Mouse (Mus musculus) brain, adult 2 months (tissue): ENCODE results near the gene Pcsk5.

Source experiments
- DNase-seq: peaks from one replicate; pipeline ENCODE4 v3.0.0; 2011; ENCODE audit warnings: low read depth, low spot score

Gene Pcsk5

DNA sequence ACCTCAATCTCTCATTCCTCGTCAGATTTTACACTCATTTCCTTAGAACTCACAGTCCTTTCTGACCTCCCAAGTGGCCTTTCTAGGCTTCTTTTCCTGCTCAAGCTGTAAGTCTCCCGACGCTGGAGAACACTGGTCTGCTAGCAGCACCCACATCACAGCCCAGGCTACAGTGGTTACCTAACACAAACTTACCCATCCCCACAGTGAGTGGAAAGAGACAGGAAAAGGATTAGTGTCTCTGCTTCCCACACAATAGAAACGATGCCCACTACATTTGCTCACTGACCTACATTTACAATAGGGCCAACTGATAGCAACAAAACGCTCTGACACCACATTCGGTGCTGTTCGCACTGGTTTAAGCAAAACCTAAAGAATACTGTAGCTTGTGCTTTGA lies 24.8 kb downstream of the Pcsk5 start:
- DNase-seq = peak; percentile 29

GRCm38 (mm10) chr19:17806626-17807025 lies 30.8 kb downstream of the Pcsk5 start:
- DNase-seq = no peak

DNA sequence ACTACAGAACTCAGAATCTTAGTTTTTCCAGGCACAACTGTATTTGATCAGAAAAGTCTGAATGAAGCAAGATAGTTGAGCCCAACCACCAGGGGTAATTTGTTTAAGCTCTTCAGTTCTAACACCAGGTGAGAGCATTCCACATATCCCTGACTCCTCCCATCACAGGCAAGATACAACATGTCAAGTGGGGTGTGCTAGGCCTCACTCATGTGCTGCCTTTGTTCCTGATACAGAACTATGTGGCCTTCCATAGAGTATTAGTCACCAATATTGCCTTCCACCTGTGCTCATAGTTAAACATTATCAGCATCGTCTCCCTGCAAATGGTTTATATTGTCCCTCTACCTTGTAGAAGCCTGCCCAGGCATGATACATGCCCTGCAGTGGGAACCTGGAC lies 36.6 kb downstream of the Pcsk5 start:
- DNase-seq = no peak

- DNase-seq = peak; percentile 67
Observed at GRCm38 (mm10) chr19:17799419-17800185, 37.8 kb downstream of the Pcsk5 start.

- DNase-seq = no peak
Observed at GRCm38 (mm10) chr19:17793457-17793856, 44.0 kb downstream of the Pcsk5 start.

DNA sequence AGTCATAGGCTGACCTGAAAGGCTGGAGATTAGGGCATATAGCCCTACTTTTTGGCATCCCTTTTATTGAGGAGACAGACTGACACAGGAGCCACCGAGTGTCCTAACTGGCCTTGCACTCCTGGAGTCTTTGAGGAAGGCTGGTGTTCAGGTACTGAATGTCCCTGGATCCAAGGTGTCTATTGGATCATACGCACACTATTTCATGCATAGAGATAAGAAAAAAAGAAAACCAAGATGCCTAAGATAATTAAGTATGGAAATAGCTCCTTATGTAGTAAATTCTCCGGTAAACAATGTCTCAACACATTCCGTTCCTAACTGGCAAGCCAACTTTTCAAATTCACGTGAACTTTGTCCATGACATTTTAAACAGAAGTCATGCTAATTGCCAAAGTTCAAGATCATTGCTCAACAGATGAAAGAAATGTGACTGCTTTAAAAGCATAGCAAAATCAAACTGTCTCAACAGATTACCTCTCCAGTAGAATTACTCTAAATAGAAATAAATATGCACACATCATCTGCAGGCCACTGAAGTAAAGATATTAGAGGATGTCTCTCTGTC lies 45.9 kb downstream of the Pcsk5 start:
- no peak for DNase-seq

DNA sequence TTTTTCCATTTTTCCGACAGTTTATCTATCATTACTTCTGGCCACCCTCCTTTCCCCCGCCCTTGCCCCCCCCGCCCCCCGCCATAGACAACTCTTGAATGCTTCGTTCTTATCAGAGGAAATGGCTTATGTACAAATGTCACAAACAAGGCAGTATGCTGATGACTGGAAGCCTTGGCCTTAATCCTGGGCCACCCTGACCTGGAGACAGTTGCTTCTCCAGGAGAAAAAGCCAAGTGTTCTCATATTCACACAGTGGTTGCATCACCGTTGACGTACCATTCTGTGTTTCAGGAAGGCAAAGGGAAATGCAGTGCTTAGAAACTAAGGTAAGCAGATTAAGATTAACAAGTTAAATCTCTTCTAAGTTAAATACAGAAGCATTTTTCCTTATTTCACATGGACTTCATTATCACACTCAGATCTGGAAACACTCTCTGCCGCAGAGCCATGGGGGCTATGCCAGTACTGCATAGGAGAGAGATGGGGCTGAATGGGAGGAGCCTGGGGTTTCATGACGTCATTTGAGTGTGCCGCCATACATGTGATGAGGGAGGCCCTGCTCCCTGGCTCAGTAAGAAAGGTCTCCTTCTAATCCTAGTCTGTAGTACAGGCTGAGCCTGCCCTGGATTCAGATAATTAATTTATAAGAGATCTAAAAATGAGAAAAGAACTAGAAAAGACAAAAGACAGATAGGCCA lies 48.7 kb downstream of the Pcsk5 start:
- DNase-seq = no peak

DNA sequence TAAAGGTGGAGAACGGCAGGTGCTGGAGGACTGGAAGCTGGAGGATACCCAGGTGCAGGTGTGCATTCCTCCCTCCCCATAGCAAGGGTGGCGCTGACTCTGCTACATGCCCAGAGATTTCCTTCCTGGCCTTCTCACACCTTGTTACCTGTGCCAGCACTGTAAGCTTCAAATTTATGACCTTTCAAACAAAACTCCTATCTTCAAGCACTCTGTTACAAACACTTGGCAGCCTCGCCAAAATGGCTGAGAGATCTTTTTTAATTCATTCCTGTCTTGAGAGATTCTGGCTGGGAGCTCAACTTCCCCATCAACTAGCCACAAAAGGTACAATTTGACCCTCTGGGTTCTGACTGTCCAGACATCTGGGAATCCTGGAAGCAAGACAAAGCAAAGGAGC lies 50.7 kb downstream of the Pcsk5 start:
- no peak for DNase-seq

- no peak for DNase-seq
Observed at GRCm38 (mm10) chr19:17784401-17785192, 52.8 kb downstream of the Pcsk5 start.

DNA sequence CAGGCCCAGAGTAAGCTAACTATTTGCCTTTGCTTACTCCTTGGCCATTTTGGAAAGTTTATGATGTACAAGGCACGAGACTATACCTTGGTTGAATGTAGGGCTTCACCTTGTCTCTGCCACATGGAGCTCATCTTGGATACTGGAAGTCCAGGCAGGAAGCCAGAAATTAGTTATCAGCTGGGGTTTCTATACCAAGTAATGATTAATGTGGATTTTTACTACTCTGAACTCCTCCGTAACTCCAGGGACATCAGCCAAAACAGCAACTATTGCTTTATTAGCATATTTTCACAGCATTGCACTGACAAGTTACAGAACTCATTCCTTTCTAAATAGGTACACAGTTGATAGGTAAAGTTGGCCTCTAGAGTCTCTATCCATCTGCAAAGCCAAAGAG lies 54.2 kb downstream of the Pcsk5 start:
- no peak for DNase-seq

DNA sequence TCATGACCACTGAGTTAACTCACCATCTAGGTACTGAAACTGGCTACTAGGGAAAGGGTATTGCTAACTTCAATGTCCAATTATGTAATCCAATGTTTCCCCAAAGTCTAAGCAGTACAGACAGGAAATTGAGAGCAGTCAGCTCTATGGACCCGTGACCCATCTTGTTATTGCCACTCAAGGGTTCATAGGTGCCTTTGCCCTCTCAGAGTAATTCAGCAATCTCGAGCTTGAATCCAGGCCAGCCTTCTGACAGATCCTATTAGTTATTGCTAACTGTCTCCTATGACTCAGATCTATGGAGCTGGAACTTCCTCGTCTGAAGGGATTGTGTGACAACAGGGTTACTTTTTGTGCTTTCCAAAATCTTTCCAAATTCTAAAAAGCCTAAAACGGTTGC lies 56.1 kb downstream of the Pcsk5 start:
- DNase-seq = no peak

DNA sequence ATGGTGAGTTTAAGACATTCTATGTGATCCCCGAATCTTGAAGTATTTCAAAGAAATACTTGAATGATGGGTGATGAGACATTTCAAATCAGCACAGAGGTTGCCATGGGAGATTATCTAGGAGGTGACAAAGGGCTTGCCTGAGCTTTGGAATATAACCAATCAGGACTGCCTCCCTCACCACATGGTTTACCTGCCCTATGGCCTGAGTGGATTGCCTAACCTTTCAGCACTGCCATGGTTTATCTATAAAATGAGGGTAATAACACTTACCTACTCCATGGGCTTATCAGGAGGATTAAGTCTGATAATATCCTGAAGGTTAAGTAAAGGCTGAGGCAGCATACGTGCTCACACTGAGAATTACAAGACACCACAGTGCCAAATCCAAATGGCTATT lies 61.5 kb downstream of the Pcsk5 start:
- DNase-seq = no peak

GRCm38 (mm10) chr19:17775097-17775496 lies 62.3 kb downstream of the Pcsk5 start:
- no peak for DNase-seq

DNA sequence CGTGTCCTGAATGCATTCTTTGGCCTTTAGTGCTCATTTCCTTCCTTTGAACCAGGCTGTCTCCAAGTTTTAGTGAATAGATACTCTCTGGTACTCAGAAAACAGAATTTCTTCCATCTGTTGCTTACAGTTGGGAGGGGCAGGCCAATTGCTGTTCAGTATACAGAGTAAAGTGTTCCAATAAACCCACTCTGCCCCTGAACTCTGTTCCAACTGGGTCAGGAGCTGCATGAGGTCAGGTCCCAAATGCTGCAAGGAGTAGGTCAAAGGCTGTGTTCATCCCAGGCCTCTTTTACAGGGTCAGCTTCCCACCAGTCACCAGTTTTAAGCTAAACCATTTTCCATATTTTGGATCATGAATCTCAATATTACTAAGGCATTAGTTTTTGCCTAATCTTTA lies 63.4 kb downstream of the Pcsk5 start:
- DNase-seq = no peak

GRCm38 (mm10) chr19:17769610-17770399 lies 67.6 kb downstream of the Pcsk5 start:
- DNase-seq = peak; percentile 95

- DNase-seq = no peak
Observed at GRCm38 (mm10) chr19:17765001-17765400, 72.4 kb downstream of the Pcsk5 start.

GRCm38 (mm10) chr19:17762740-17763139 lies 74.7 kb downstream of the Pcsk5 start:
- DNase-seq = no peak

DNA sequence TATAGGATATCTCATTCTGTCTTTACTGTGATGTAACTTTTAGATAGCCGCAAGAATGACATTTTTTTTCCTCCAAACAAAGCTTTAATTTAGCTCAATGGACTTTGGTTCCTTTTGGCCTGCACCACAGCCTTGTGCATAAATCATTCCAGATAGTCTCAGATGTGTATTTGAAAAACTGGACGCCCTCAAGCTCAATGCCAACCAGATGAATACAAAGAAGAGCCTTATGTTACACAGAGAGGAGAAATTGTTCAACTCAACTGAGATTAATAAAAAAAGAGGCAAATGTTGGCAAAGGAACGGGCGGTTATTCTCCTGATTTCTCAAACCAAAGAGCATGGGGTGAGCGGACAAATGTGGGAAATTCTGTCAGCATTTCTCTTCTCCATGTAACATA lies 75.8 kb downstream of the Pcsk5 start:
- no peak for DNase-seq

DNA sequence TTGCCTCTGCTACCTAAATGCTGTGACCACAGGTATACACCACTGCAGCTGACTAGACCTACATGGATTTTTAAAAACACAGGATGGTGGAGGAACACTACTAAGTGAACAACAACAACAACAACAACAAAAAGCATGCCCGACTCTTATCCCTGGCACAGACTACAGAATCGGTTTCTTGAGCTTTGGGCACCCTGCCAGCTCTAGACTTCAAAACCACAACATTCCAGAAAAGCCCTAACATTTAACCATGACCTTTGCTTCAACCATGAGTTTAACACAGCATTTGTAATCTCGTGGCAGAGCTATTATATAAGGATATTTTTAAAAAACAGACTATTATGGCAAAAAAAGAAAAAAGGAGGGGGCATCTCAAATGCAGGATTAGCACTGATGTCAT lies 84.6 kb downstream of the Pcsk5 start:
- DNase-seq = no peak

- DNase-seq = no peak
Observed at GRCm38 (mm10) chr19:17748331-17748730, 89.1 kb downstream of the Pcsk5 start.

DNA sequence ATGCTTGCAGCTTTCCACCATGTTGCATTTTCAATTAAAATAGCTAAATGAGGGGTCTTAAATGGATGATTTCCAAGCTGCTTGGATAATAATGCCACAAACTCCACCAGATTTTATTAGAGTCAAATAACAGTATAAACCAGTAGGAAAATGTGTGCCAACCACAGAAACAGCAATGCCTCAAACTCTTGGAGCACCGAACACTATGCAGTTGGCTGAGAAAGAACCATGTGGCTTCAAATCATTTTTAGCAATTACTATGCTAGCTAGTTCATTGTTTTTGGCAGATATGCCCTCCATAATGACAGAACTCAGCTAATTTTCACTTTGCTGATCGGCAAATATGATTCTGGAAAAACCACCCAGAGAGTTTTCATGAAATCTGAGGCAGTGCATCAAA lies 92.1 kb downstream of the Pcsk5 start:
- peak; percentile 35 for DNase-seq
